Mouse (Mus musculus) CD4-positive, CD25-positive, alpha-beta regulatory T cell, adult 9 weeks (primary cell): Measurements from ENCODE around the gene Epha3. TPM values are rescaled to one million over a fixed set of nuclear protein-coding genes. Genes with fewer than 3 reads are reported as not detected.

Source experiments
- polyA plus RNA-seq: library from polyadenylated mRNA; unstranded; fragments of 100-300 nt; shearing (Covaris generic); gene quantifications from one replicate; pipeline ENCODE4 v1.2.1, GENCODE M21; 2017

Epha3 gene
- 0.51 TPM for polyA plus RNA-seq

GRCm38 (mm10) chr16:63863913-63864330 is at the start of gene Epha3:
Gene Epha3 (minus strand): TSS chr16:63864175.

